Mouse (Mus musculus) frontal cortex, postnatal 10 days (tissue): ENCODE measurements around the gene Alad.

Experiments used
- DNase-seq, 2 experiments: peaks; one replicate each; pipeline ENCODE4 v3.0.0; 2022; ENCODE audit warnings: low spot score in 2 of 2, mixed read lengths in 1 of 2

Gene Alad

DNA sequence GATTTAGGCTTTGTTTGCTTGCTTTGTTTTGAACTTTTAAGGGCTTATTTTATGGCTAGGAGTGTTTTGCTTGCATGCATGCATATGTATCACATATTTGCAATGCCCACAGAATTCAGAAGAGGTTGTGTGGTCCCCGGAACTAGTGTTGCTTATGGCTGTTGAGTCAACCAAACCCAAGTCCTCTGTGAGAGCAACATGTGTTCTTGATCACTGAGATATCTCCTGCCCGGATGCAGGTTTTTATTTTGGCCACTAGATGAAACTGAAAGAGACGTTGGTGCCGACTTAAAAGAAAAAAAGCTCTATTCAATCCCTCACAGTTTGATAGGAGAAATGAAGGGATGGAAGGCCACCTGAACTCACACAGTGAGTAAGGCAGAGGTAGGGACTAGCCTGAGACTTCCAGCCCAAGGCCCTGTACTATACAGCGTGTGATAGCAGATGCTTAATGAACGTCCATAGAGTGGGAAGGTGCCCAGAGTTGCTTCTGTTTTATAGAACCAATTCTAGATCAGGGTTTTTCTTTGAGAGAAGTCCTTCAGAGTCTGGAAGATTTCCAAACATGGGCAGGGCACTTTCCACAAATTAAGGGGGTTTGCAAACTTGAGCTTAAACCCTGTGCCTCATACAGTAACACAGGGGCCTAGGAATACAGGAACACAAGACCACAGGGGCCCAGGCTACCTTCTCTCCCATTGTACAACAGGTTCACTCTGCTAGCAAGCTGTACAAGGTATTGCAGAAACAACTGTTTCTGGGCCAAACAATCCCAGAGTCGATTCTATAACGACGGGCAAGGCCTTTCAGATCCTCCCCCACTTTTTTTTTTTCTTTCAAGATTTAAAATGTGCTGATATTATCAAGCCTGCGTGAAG, 1.9 kb downstream of the Alad start:
- no peak for DNase-seq

DNA sequence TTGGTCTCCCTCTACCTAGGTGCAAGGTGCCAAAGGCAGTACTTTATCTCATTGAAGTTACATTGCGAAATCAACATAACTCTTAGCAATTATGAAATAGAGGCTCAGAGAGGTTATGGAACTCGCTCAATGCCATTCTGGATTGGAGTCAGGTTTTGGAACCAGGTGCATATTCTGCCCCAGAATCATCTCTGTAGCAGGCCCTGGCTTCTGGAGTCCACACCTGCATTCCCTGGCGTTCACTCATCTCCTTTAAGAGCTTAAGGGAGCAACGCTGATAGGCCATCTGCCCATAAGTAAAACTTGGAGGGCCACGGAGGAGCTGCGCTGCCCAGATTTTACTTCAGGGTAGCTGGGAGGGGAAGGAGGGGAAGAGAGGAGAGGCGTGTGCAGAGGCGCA, 2.7 kb downstream of the Alad start:
- DNase-seq: no peak

DNA sequence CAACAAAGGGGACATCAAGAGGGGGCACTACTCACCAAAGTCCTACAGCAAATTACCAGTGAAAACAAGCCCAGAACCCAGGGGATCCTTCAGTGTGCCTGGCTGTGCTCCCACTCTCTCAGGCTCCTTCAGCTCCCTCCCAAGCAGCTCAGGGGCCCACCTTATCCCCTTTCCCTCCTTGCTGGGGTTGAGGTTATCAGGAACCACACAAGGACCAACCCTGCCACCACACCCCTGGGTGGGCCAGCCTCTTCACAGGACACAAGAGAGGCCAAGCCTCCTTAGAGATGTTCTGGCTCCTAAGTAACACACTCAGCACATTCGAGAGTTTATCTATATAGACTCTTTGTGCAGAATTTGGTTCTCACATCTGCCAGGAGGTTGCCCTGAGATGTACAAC, 3.1 kb downstream of the Alad start:
- no peak for DNase-seq

DNA sequence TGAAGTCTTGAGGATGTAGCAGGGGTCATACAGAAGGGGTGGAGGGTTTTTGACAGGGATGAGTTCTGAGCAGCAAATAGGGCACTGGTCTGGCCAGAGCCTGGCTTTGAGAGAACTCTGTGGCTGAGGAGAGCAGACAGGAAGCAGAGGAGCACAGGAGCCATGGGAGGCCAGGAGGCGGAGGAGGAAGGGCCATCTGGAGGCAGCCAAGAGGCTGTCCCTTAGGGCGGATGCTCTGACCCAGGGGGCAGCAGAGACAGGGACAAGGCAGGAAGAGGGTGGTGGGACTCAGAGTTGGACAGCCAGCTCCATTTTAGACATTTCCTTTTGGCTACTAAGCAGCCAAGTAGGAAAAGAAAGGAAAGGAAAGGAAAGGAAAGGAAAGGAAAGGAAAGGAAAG, 3.6 kb downstream of the Alad start:
- DNase-seq: no peak

DNA sequence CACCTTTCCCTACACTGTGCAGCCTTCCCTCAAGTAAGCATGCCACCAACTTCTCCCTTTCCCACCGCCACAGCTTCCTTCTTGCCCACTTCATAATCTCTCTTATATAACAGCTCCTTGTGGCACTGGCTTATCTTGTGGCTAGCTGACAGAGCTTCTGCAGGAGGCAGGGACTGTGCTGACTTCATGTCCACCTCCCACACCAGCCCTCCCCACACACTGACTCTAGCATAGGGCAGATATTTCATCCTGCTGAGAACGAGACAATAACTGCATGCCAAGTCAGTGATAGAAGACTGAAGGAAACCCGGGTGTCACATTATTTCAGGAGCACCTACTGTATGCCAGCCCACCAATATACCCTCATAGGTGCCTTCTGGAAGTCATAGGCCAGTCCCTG, 4.2 kb downstream of the Alad start:
- DNase-seq: no peak

DNA sequence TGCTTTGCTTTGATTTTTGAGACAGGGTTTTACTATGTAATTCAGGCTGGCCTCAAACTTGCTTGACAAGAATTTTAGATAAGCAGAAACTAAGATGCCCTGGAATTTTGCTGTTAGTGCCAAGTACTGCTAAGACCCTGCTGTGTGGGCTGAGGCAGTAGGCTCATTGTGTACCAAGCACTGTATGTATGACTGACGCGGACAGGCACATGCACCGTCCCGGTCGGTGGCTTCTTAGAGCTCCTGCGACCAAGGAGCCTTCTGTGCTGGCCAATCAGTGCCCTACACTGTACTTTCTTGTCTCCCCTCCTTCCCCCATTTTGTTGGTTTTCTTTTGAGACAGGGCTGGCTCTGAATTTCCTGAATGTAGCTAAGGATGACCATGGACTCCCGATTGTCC, 4.7 kb downstream of the Alad start:
- no peak for DNase-seq

DNA sequence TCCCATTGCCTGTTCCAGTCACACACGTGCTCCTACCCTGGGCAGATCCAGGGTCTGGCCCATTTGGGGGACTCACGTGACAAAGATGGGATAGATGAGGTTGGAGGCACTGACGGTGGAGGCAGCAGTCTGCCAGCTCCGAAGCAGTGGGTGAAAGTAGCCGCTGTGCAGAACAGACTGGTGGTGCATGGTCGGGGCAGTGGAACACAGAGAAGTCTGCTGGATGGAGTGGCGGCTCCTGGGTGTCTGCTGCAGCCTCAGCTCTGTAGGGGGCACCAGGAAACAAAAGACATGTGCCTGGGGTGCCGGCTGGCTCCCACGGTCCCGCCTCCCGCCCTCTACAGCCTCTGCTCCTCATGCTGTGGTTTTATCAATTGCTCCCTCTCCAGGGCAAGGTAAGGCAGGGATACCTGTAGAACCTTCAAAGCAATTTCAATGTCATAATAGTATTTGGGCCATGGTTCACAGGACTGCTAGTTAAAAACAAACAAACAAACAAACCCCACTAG, 5.7 kb downstream of the Alad start:
- no peak for DNase-seq

DNA sequence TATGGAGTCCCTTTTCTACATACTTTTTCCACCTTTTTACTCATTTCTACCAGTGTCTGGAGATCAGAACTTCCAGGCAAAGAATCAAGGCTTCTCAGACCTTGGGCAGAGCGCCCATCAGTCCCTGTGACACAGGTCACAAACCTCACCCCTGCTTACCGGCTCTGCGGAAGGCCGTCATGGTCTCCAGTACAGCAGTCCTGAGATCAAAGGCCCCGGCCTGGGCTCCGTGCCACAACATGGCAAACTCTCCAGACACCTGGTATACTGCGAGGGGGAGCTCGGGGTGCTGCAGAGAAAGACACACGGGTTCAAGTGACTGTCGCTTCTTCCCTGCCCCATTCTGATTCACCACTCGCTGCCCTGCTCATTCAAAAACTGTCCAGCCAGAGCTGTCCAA, 9.8 kb downstream of the Alad start:
- DNase-seq: no peak

DNA sequence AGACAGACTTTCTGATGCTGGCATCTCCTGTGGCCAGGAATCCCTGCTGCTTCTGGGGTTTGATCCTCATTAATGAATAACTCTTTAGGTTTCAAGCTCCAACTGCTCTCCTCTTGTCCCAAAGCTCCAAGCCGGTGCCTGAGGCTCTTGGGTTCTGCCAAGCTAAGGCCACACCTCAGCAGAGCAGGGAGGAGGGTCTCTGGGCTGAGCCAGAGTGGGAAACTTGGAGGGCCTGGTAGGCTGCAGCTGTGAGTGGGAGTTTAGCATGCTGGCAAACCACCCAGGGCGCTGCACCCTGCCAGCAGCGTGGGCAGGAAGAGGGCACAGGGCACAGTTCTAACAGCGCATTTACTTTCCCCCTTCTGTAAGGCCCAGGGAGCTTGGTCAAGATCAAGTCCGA, 10.9 kb downstream of the Alad start:
- DNase-seq: no peak

DNA sequence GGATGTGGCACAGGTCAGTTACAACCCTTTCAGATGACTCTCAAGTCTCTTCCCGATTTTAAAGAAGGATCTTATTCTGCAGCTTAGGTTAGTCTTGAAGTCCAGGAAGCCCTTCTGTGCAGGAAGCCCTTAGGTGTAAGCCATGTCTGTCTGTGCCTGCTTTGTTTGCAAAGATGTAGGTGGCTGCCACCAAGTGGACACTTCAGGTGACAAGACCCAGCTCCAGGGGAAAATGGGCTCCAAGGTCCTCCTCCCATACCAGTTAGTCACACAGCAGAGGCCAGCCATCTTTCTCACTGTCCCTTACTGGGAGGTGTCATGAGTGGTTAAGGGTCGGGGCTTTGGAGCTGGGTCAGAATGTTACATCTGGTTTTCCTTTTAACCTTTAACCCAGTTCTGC, 12.9 kb downstream of the Alad start:
- no peak for DNase-seq

DNA sequence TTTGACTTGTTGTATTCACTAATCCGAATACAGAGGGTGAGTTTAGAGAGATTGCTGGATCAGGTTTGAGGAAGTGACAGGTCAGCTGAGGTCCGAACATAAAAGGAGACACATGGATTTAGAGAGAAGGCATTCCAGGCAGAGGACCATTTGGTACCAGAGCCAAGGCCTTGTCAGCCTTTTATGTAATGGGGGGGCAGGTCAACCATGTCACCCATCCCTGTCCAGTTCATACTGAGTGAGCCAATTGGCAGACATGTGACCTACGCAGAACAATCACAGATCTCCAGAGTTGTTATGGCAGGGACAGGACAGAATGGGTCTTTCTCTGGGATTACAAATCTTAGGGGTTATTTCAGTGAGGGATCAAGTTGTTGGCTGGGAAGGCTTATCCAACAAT, 13.7 kb downstream of the Alad start:
- no peak for DNase-seq

DNA sequence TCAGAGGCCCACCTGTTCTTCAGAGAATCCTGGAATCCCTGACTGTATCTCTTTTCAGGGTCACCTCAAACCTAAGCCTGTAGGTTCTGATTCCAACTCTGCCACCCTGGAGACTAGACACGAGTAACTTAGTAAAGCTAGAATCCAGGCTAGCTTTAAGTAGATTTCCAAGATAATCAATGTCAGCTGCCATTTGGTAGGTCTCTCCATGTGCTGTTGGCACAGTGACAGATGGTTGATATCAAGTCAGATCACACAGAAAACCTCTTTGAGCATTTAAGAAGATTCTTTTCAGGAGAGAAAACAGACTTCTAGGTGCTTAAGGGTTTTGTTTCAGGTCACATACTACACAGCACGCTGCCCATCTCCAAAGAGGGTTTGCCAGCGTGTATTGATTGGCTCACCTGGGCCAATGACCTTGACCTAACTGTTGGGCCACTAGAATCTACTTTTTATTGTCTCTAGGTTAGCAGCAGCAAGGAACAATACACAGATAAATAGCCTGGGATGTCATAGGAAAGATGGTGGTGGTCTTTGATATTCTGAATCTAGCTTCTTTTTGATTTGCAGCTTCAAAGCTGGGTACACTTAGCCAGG, 16.2 kb downstream of the Alad start, which contains the start of gene Hdhd3:
Gene Hdhd3, minus strand, starts transcription at position 94 of the 597 bp plus-strand sequence.
- DNase-seq: no peak

DNA sequence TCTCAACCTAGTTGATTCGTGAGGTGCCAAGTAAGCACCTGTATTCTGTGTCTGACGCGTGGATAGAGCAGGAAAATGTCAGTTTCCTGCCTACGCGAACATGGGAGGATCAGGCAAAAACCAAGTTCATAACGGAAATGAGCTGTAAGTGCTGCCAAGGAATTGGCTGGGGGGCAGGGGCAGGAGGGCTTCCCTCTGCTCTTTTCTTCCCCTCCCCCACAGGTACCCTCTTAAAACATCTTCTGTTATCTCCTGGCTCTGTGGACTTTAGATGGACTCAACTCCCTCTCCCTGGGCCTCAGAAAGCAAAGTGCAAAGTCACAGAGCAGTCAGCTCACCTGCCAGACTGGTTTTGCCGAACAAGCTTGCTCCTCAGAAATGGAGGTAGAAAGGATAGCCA, 16.7 kb downstream of the Alad start:
- DNase-seq: no peak

DNA sequence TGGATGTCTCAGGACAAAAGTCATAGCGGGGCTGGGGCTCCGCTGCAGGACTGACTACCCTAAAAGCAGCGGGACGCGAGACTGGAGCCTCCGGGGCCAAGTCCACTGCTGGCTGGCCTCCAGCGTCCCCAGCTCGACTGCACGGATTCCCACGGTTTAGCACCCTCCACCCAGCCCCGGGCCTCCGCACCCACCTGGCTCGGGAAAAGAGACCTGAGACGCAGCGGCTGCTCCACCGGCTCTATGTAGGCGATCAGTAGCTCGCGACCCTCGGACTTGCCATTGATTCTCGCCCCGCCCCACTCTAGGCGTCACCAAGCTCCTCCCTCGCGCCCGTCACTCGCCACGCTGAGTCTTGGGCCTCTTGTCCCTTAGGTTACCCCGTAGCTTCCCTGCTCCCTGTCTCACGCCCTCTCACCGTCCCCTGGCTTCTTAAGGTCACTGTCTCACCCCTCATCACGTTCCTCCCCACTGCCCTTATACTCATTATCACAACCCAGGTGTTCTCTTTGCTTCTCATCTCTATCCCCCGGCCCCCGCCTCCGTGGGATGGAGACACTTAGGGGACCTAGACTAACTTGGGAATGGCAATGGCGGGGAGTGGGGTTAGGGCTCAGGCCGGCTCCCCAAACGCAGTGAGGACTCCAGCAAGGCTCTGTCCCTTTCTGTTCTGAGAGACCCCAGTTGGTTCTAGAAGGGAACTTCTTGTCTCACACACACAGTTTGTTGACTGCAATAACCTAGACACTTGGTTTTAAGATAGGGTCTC, 17.6 kb downstream of the Alad start:
- peak; percentile 81 to 89 for DNase-seq

DNA sequence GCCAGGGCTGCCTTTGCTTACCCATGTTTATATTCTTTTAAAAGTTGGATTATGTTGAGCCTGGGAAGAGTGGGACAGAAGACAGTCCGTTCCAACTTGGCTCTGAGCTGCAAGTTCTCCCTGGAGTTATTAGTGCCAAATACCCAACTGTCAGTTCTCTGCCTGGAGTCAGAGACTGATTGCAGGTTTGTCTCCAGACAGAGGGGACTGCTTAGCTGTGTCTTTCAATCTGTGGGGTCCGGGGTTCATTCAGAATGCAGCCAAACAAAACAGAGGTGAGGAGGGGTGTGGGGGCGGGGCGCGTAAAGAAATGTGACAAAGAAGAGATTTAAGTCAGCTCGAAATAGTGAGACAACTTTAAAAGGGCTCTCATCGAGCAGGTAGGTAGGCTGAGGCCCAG, 18.2 kb downstream of the Alad start:
- no peak for DNase-seq

DNA sequence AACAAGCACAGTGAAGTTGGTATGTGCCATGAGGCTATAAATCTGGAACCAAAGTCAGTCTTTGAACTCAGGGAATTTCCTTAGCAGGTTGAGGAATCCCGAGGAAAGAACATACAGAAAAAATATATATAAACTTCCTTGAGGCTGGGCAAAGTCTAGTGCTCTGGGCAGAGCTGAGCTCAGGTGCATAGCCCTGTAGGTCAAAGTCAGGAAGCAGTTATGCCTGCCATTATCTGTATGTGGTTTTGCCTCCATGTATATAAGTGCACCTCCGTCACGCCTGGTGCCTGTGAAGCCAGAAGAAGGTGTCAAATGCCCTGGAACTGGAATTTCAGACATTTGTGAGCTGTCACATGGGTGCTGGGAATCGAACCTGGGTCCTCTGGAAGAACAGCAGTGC, 18.9 kb downstream of the Alad start:
- no peak for DNase-seq

DNA sequence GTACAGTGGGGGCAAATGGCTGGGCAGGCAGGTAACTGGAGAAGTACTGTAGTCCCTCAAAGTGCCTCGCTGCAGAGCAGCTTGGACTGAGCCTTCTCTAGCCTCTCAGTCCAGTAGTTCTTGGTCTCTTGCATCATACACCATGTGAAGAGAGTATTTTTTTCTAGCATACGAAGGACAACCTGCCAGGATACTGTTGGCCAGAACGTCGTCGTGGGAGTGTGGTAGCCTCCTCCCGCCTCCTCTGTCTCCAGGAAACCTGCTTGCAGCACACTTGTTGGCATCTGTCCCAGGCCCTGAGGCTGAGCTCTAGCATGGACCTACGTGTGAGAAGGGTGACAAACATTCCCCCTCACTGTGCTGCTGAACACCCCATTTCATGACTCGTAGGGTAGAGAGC, 22.9 kb downstream of the Alad start:
- no peak for DNase-seq

DNA sequence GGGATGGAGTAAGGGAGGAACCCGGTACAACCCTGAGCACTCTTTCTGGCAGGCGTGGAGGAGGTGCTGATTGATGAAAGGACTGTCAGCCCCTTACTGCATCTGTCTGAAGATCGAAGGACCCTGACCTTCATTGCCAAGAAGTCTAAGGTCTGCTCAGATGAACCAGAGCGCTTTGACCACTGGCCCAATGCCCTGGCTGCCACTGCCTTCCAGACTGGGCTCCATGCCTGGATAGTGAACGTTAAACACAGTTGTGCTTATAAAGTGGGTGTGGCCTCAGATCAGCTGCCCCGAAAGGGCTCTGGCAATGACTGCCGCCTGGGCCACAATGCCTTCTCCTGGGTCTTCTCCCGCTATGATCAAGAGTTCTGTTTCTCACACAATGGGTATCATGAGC, 23.8 kb downstream of the Alad start:
- DNase-seq: no peak

DNA sequence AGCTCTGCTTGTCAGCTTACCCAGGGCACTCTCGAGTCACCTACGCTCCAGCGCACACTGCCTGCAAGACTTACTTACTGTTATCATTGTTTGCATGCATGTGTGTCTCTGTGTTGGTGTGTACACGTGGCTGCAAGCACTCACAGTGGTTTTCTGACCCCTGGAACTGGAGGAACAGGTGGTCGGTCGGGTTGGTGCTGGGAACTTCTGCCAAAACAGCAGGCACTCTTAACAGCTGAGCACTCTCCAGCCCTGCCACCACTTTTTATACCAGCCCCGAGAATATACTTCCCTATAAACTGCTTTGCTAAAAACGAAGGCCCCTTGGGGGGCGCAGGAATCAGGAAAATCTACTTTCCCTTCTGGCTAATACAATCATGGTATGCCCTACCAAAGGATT, 25.5 kb downstream of the Alad start:
- no peak for DNase-seq

DNA sequence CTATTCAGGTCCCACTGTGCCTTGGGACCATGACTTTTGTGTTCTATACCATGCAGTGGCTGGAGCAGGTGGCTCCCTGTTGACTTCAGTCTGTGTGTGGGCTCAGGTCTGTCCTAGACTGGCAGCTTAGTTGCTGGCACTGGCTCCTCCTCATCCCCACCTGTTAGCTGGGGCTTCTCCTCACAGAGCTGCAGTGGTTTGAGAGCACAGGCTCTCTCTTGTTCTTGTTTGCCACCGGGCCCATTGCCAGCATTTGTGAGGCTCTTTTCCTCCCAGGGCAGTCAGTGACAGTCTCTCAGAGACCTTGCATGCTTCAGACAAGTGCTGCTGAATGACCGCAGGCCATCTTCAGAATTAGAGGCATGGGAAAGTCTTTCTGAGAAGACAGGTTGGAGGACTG, 27.0 kb downstream of the Alad start:
- DNase-seq: peak in 1 of 2 experiments; percentile 36

DNA sequence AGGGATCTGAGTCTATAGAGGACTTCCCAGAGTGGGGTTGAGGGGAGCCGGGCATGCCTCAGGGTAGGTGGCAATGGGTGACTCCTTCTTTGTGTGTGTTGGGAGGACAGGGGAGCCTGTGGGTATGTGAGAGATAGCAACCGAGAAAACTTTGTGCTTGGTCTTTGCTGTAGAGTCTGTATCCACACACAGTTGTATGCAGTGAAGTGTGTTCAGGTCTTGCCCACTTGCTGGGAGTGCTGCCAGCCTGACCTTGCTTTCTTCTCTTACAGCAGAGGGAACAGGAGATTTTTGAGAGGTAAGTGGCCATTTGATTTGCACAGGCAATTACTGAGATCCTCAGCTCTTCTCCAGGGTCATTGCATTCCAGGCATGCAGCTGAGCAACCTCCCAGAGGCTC, 31.8 kb downstream of the Alad start:
- no peak for DNase-seq

DNA sequence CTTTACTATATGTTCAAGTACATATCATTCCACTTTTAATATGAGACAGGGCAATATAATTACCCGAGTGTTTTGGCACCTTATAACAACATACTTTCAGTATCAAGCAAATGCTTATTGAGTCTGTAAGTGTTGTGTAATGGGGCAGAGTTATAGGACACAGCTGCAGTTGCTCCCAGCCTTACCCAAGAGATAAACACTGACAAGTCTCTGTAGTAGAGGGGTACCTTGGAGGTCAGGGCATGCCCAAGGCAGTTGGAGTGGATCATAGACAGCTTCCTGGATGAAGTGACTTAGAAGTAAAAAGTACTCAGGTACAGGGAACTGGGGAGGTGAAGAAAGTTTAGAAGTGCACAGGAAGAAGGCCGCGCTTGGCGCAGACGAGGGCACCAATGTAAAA, 32.5 kb downstream of the Alad start:
- DNase-seq: no peak
